Mouse (Mus musculus): ENCODE measurements at regions not wholly inside any gene's neighbourhood (a gene's known extent, or its start where the extent isn't known, plus 50 kb on each side); places are given as distances from the start of the nearest gene placed in this dataset.

- 89% methylated on average over 6 of the region's 6 CpGs for WGBS
- H3K4me1 ChIP-seq (ENCODE audit: control insufficient read depth, insufficient read depth, low read length) = no peaks in the 10 kb centered on the region
- no peak overlapping the region for H3K4me3 ChIP-seq (replicated peaks; ENCODE audit: insufficient read depth, low read depth, low read length)
- no peak for TF ChIP-seq POLR2A (IDR thresholded peaks at IDR 0.05; ENCODE audit: borderline replicate concordance, insufficient read depth, low read length)
- no peak for TF ChIP-seq CTCF (IDR thresholded peaks at IDR 0.05; ENCODE audit: borderline replicate concordance, insufficient read depth, low read depth, low read length)
- no peak overlapping the region for H3K27ac ChIP-seq (ENCODE audit: insufficient read depth, low read length)
- no peak for DNase-seq
- no peaks in the 10 kb centered on the region for H3K27me3 ChIP-seq (ENCODE audit: control insufficient read depth, insufficient read depth, low read length)
Observed at GRCm38 (mm10) chr8:128188321-128188720, 170.1 kb upstream of the Nrp1 start.

DNA sequence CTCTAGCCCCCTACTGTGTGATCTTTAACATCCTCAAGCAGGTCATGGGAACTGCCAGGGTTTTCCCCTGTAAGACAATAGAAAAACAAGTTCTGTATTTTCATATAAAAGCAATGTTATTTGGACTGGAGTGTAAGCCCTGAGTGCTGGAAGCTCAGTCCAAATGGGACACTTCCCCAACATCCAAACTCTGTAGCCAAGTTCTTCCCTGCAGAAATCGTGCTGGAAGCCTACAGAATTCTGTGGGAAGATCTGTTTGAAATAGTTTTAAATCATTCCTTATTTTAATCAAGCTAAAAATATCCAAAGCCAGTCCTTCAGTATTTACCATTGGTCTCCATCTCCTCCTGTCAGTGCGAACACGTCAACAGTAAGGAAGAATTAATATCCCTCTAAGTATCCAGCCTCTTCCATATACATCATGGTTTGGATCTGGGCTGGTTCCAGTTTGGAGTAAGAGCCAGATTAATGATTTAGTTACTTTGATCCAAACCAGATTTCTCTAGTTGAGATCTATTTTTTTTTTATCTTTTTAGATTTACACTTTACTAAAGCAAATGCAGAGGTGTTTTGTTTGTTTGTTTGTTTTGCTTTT lies 165.0 kb upstream of the Nrp1 start:
- Histone ChIP-seq H3K4me3 (replicated peaks; ENCODE audit: insufficient read depth, low read depth, low read length) (no peak overlapping the region), H3K27ac (ENCODE audit: insufficient read depth, low read length) (no peak overlapping the region), H3K27me3 (ENCODE audit: control insufficient read depth, insufficient read depth, low read length) (no peaks in the 10 kb centered on the region), H3K4me1 (ENCODE audit: control insufficient read depth, insufficient read depth, low read length) (no peaks in the 10 kb centered on the region)
- no peak for TF ChIP-seq CTCF (IDR thresholded peaks at IDR 0.05; ENCODE audit: borderline replicate concordance, insufficient read depth, low read depth, low read length)
- TF ChIP-seq POLR2A (IDR thresholded peaks at IDR 0.05; ENCODE audit: borderline replicate concordance, insufficient read depth, low read length) = no peak
- no peak for DNase-seq
- WGBS = 67% methylated on average over 3 of the region's 3 CpGs

- H3K4me1 ChIP-seq (ENCODE audit: control insufficient read depth, insufficient read depth, low read length) = no peaks in the 10 kb centered on the region
- H3K27ac ChIP-seq (ENCODE audit: insufficient read depth, low read length) = no peak overlapping the region
- DNase-seq = no peak
- TF ChIP-seq CTCF (IDR thresholded peaks at IDR 0.05; ENCODE audit: borderline replicate concordance, insufficient read depth, low read depth, low read length) = no peak
- no peak for TF ChIP-seq POLR2A (IDR thresholded peaks at IDR 0.05; ENCODE audit: borderline replicate concordance, insufficient read depth, low read length)
- no peak overlapping the region for H3K4me3 ChIP-seq (replicated peaks; ENCODE audit: insufficient read depth, low read depth, low read length)
- 92% methylated on average over 1 of the region's 1 CpGs for WGBS
- H3K27me3 ChIP-seq (ENCODE audit: control insufficient read depth, insufficient read depth, low read length) = no peaks in the 10 kb centered on the region
Observed at GRCm38 (mm10) chr8:128200815-128201214, 157.6 kb upstream of the Nrp1 start.

DNA sequence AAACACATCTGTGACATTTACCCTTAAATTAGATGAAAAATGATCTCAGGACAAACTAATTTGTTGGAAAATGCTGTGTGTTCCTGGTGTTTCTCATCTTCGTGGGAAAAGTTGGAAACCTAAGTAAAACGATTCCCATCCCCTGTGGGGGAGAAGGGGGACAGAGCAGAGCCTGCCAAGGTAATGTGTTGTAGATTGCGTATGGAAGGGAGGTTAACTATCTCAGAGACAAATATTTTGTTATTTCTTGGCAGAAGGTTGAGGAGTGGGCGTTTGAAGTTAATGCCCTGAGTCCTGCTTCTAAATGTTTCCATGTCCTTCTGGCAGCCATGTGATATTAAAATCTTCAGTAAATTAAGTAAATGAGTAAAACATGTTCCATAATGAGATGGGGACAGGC lies 156.8 kb upstream of the Nrp1 start:
- Histone ChIP-seq H3K4me1 (ENCODE audit: control insufficient read depth, insufficient read depth, low read length) (no peaks in the 10 kb centered on the region), H3K27ac (ENCODE audit: insufficient read depth, low read length) (no peak overlapping the region), H3K27me3 (ENCODE audit: control insufficient read depth, insufficient read depth, low read length) (no peaks in the 10 kb centered on the region), H3K4me3 (replicated peaks; ENCODE audit: insufficient read depth, low read depth, low read length) (no peak overlapping the region)
- DNase-seq = no peak
- 68% methylated on average over 4 of the region's 4 CpGs for WGBS
- TF ChIP-seq CTCF (IDR thresholded peaks at IDR 0.05; ENCODE audit: borderline replicate concordance, insufficient read depth, low read depth, low read length) = no peak
- TF ChIP-seq POLR2A (IDR thresholded peaks at IDR 0.05; ENCODE audit: borderline replicate concordance, insufficient read depth, low read length) = no peak

DNA sequence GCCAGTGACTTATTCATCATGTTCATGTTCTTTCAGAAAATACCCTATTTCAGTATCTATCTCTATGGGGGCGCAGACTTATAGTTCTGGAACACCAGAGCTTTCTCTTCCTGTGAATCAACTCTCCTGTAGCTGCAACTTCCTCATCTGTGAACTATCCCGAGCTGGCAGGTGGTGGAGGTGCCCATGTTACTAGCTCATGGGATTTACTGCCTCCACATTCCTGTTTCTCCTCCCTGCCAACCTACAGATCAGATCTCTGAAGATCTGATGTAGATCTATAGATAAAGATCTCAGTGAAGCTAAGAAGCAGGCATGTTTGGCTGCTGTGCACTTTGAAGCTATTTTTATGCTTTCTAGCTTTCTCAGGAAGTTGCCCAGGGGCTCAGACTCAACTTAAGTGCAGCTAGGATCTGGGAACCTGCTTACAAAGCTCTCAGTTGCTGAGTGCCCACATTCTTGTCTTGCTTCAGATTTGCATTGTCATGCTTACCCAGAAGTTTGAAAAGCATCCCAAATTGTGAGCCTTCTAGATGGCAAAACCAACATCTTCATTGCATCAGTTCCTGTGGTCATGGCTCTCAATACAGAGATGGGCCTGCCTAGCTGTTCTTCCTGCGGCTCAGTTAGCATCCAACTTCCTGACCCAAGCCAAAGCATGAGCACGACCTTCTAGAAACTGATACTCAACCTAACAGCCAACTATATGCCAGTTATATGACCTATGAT lies 156.1 kb upstream of the Nrp1 start:
- Histone ChIP-seq H3K27me3 (ENCODE audit: control insufficient read depth, insufficient read depth, low read length) (no peaks in the 10 kb centered on the region), H3K4me3 (replicated peaks; ENCODE audit: insufficient read depth, low read depth, low read length) (no peak overlapping the region), H3K4me1 (ENCODE audit: control insufficient read depth, insufficient read depth, low read length) (no peaks in the 10 kb centered on the region), H3K27ac (ENCODE audit: insufficient read depth, low read length) (no peak overlapping the region)
- no peak for TF ChIP-seq POLR2A (IDR thresholded peaks at IDR 0.05; ENCODE audit: borderline replicate concordance, insufficient read depth, low read length)
- no peak for TF ChIP-seq CTCF (IDR thresholded peaks at IDR 0.05; ENCODE audit: borderline replicate concordance, insufficient read depth, low read depth, low read length)
- 84% methylated on average over 4 of the region's 4 CpGs for WGBS
- no peak for DNase-seq

- TF ChIP-seq POLR2A (IDR thresholded peaks at IDR 0.05; ENCODE audit: borderline replicate concordance, insufficient read depth, low read length) (no peak), CTCF (IDR thresholded peaks at IDR 0.05; ENCODE audit: borderline replicate concordance, insufficient read depth, low read depth, low read length) (no peak)
- H3K4me3 ChIP-seq (replicated peaks; ENCODE audit: insufficient read depth, low read depth, low read length) = no peak overlapping the region
- H3K27ac ChIP-seq (ENCODE audit: insufficient read depth, low read length) = no peak overlapping the region
- 86% methylated on average over 3 of the region's 3 CpGs for WGBS
- no peaks in the 10 kb centered on the region for H3K4me1 ChIP-seq (ENCODE audit: control insufficient read depth, insufficient read depth, low read length)
- H3K27me3 ChIP-seq (ENCODE audit: control insufficient read depth, insufficient read depth, low read length) = no peaks in the 10 kb centered on the region
- no peak for DNase-seq
Observed at GRCm38 (mm10) chr8:128204803-128205202, 153.6 kb upstream of the Nrp1 start.

DNA sequence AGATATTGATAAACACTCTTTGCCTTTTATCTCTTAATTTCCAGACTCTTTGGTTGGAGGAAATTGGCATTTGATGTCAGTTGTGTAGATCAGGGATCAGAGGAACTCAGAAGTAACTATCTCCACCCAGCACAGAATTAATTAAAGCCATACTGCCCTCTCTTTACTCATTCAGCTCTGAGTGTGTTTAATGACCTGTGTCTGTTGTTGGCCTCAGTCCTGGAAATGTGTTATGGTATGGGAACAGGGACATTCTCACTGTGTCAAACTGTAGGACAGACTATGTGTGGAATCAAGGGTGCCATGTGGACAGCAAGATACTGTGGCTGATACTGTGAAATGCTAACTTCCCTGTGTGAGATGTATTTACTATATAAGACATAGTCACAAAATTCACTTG lies 151.3 kb upstream of the Nrp1 start:
- no peak overlapping the region for H3K4me3 ChIP-seq (replicated peaks; ENCODE audit: insufficient read depth, low read depth, low read length)
- H3K4me1 ChIP-seq (ENCODE audit: control insufficient read depth, insufficient read depth, low read length) = no peaks in the 10 kb centered on the region
- H3K27ac ChIP-seq (ENCODE audit: insufficient read depth, low read length) = no peak overlapping the region
- no peak for TF ChIP-seq CTCF (IDR thresholded peaks at IDR 0.05; ENCODE audit: borderline replicate concordance, insufficient read depth, low read depth, low read length)
- no peak for DNase-seq
- no peaks in the 10 kb centered on the region for H3K27me3 ChIP-seq (ENCODE audit: control insufficient read depth, insufficient read depth, low read length)

DNA sequence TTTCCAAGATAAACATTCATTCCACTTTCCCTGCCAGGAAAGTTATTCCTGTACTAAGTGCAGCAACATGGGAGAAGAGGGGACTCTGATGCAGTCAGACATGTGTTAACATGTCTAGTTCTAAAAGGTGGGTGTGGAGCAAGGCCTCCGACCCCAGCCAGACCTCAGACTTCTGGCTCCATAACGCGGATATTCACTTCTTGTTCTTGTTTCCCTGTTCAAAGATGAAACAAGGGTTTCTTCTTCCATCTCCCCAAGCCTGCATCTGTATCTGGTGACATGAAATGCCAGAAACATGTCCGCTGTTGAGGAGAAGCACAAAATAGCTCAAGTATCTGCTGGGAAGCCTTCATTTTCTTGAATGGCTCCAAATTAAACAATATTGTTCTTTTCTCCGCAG lies 147.6 kb upstream of the Nrp1 start:
- no peak overlapping the region for H3K27ac ChIP-seq (ENCODE audit: insufficient read depth, low read length)
- 75% methylated on average over 5 of the region's 5 CpGs for WGBS
- TF ChIP-seq POLR2A (IDR thresholded peaks at IDR 0.05; ENCODE audit: borderline replicate concordance, insufficient read depth, low read length) (no peak), CTCF (IDR thresholded peaks at IDR 0.05; ENCODE audit: borderline replicate concordance, insufficient read depth, low read depth, low read length) (no peak)
- H3K27me3 ChIP-seq (ENCODE audit: control insufficient read depth, insufficient read depth, low read length) = no peaks in the 10 kb centered on the region
- no peak for DNase-seq
- H3K4me1 ChIP-seq (ENCODE audit: control insufficient read depth, insufficient read depth, low read length) = no peaks in the 10 kb centered on the region
- H3K4me3 ChIP-seq (replicated peaks; ENCODE audit: insufficient read depth, low read depth, low read length) = no peak overlapping the region
